Mouse (Mus musculus) testis, adult 2 months (tissue): Measurements from ENCODE around the gene Tspan11.

Experiments used
- CTCF ChIP-seq: fragments of 200-500 bp; IDR thresholded peaks from 2 replicates; pipeline ENCODE4 v1.5.1; 2012; ENCODE audit warnings: low read depth, mild to moderate bottlenecking, inconsistent platforms, low read length, moderate library complexity; ENCODE audit not compliant: control insufficient read depth, insufficient read depth, insufficient replicate concordance
- POLR2A ChIP-seq: fragments of 200-500 bp; IDR thresholded peaks from 2 replicates; pipeline ENCODE4 v1.6.1; 2012; ENCODE audit warnings: low read depth, mild to moderate bottlenecking, inconsistent platforms, low read length, moderate library complexity; ENCODE audit not compliant: control insufficient read depth

GRCm38 (mm10) chr6:127897342-127897741, 10.0 kb downstream of the Tspan11 start:
- TF ChIP-seq POLR2A (no peak), CTCF (no peak)
